Mouse (Mus musculus): ENCODE data around the gene Grk5.

Grk5 gene

GRCm38 (mm10) chr19:60972281-60973015 lies 82.9 kb downstream of the Grk5 start:
- intact Hi-C loops (cut with DNase I) = no loop called here

- intact Hi-C loops (cut with DNase I) = no loop called here
Observed at GRCm38 (mm10) chr19:60973508-60973907, 84.0 kb downstream of the Grk5 start.

- intact Hi-C loops (cut with DNase I) = no loop called here
Observed at GRCm38 (mm10) chr19:60979581-60979980, 90.0 kb downstream of the Grk5 start.

- intact Hi-C loops (cut with DNase I) = no loop called here
Observed at GRCm38 (mm10) chr19:60981391-60981790, 91.8 kb downstream of the Grk5 start.

GRCm38 (mm10) chr19:60981894-60982293 lies 92.3 kb downstream of the Grk5 start:
- intact Hi-C loops (cut with DNase I) = no loop called here

GRCm38 (mm10) chr19:60989766-60990165 lies 100.2 kb downstream of the Grk5 start:
- intact Hi-C loops (cut with DNase I) = no loop called here

- intact Hi-C loops (cut with DNase I) = no loop called here
Observed at GRCm38 (mm10) chr19:60994214-60994613, 104.7 kb downstream of the Grk5 start.

GRCm38 (mm10) chr19:60994845-60995244 lies 105.3 kb downstream of the Grk5 start:
- intact Hi-C loops (cut with DNase I) = no loop called here

- intact Hi-C loops (cut with DNase I) = no loop called here
Observed at GRCm38 (mm10) chr19:60997784-60998183, 108.2 kb downstream of the Grk5 start.

GRCm38 (mm10) chr19:60999652-61000051 lies 110.1 kb downstream of the Grk5 start:
- intact Hi-C loops (cut with DNase I) = no loop called here

- intact Hi-C loops (cut with DNase I) = no loop called here
Observed at GRCm38 (mm10) chr19:61000958-61001357, 111.4 kb downstream of the Grk5 start.

GRCm38 (mm10) chr19:61009266-61009665 lies 119.7 kb downstream of the Grk5 start:
- intact Hi-C loops (cut with DNase I) = no loop called here

GRCm38 (mm10) chr19:61017477-61018266 lies 128.1 kb downstream of the Grk5 start:
- intact Hi-C loops (cut with DNase I) = no loop called here

GRCm38 (mm10) chr19:61021502-61021901 lies 132.0 kb downstream of the Grk5 start:
- intact Hi-C loops (cut with DNase I) = no loop called here

GRCm38 (mm10) chr19:61021939-61022566 lies 132.5 kb downstream of the Grk5 start:
- intact Hi-C loops (cut with DNase I) = no loop called here

- intact Hi-C loops (cut with DNase I) = no loop called here
Observed at GRCm38 (mm10) chr19:61031570-61031969, 142.0 kb downstream of the Grk5 start.

GRCm38 (mm10) chr19:61039151-61039550 lies 149.6 kb downstream of the Grk5 start:
- intact Hi-C loops (cut with DNase I) = no loop called here

- intact Hi-C loops (cut with DNase I) = no loop called here
Observed at GRCm38 (mm10) chr19:61048646-61049045, 159.1 kb downstream of the Grk5 start.

GRCm38 (mm10) chr19:61049413-61049812 lies 159.9 kb downstream of the Grk5 start:
- intact Hi-C loops (cut with DNase I) = no loop called here

- intact Hi-C loops (cut with DNase I) = no loop called here
Observed at GRCm38 (mm10) chr19:61051151-61051550, 161.6 kb downstream of the Grk5 start.

- intact Hi-C loops (cut with DNase I) = no loop called here
Observed at GRCm38 (mm10) chr19:61052008-61052407, 162.5 kb downstream of the Grk5 start.

GRCm38 (mm10) chr19:61052786-61053185 lies 163.2 kb downstream of the Grk5 start:
- intact Hi-C loops (cut with DNase I) = no loop called here

All from adrenal gland (tissue).